Mouse (Mus musculus) CH12.LX (cell line): ENCODE results near the gene H2-Aa. TPM values are rescaled to one million over a fixed set of nuclear protein-coding genes. Genes with fewer than 3 reads are reported as not detected.
A peak's percentile ranks its signal among the peaks of the same experiment; 100 is the strongest.

Experiments
- DNase-seq: peaks from one replicate; pipeline ENCODE4 v3.0.0-alpha.2; 2013; ENCODE audit errors: extremely low read depth
- H3K27ac ChIP-seq: 2 replicates; pipeline ENCODE4 v1.5.1; 2012; ENCODE audit warnings: low read depth, mild to moderate bottlenecking, control low read depth, moderate library complexity; ENCODE audit not compliant: insufficient read depth
- H3K27me3 ChIP-seq: replicated peaks from 2 replicates; pipeline ENCODE3; 2012; ENCODE audit warnings: inconsistent platforms
- H3K36me3 ChIP-seq, 2 experiments: replicated peaks in 1 of 2; 2 replicates each; pipeline versions ENCODE3 to v1.6.1; 2012; ENCODE audit warnings: inconsistent platforms in 1 of 2, low read length in 1 of 2, mild to moderate bottlenecking in 1 of 2, mixed read lengths in 1 of 2, moderate library complexity in 1 of 2; ENCODE audit not compliant: control insufficient read depth in 1 of 2, insufficient read depth in 1 of 2
- H3K4me1 ChIP-seq, 2 experiments: 2 replicates each; pipeline ENCODE4 v1.6.1; 2012; ENCODE audit warnings: inconsistent platforms in 1 of 2, moderate library complexity in 1 of 2; ENCODE audit not compliant: insufficient read depth in 2 of 2, control insufficient read depth in 1 of 2
- H3K4me2 ChIP-seq: 2 replicates; pipeline ENCODE4 v1.6.1; 2012; ENCODE audit warnings: low read depth, mild to moderate bottlenecking, control low read depth; ENCODE audit not compliant: poor library complexity, insufficient read depth, severe bottlenecking
- H3K4me3 ChIP-seq, 3 experiments: fragments of 150-350 bp in 1 of 3; sonication (generic) in 1 of 3; replicated peaks in 1 of 3; 2 replicates each; pipeline versions ENCODE3 to v1.5.1; 2011 to 2012; ENCODE audit warnings: low read depth in 2 of 3, low read length in 2 of 3, mild to moderate bottlenecking in 2 of 3, moderate library complexity in 2 of 3, control low read depth in 1 of 3, improper control_type of control experiment in 1 of 3, inconsistent platforms in 1 of 3, mixed read lengths in 1 of 3; ENCODE audit not compliant: poor library complexity in 1 of 3
- H3K79me2 ChIP-seq: replicated peaks from 2 replicates; pipeline ENCODE4 v1.6.1; 2012; ENCODE audit warnings: mild to moderate bottlenecking, moderate library complexity; ENCODE audit not compliant: control insufficient read depth, poor library complexity, insufficient read depth, severe bottlenecking; ENCODE audit errors: extremely low read depth
- H3K9ac ChIP-seq: 2 replicates; pipeline ENCODE4 v1.6.1; 2012; ENCODE audit warnings: low read depth, mild to moderate bottlenecking, control low read depth, moderate library complexity; ENCODE audit not compliant: insufficient read depth
- H3K9me3 ChIP-seq: replicated peaks from 2 replicates; pipeline ENCODE3; 2012; ENCODE audit warnings: low read length, inconsistent platforms, mixed read lengths
- CHD1 ChIP-seq: IDR thresholded peaks from 2 replicates; pipeline ENCODE4 v1.6.1; 2012; ENCODE audit warnings: low read depth, low read length, improper control_type of control experiment, inconsistent platforms
- CHD2 ChIP-seq: IDR thresholded peaks from 2 replicates; pipeline ENCODE4 v1.6.1; 2011; ENCODE audit warnings: low read length, improper control_type of control experiment
- E2F4 ChIP-seq: IDR thresholded peaks from 2 replicates; pipeline ENCODE4 v1.6.1; 2011; ENCODE audit warnings: low read depth, low read length, improper control_type of control experiment; ENCODE audit not compliant: insufficient replicate concordance
- ELF1 ChIP-seq: IDR thresholded peaks from 2 replicates; pipeline ENCODE4 v1.6.1; 2014; ENCODE audit warnings: low read depth, mild to moderate bottlenecking, inconsistent platforms, low read length, improper control_type of control experiment
- EP300 ChIP-seq: IDR thresholded peaks from 2 replicates; pipeline ENCODE4 v1.6.1; 2011; ENCODE audit warnings: low read length, improper control_type of control experiment
- ETS1 ChIP-seq: conservative IDR thresholded peaks from 2 replicates; pipeline ENCODE4 v1.6.1; 2012; ENCODE audit warnings: low read depth, mild to moderate bottlenecking, inconsistent platforms, low read length, improper control_type of control experiment, moderate library complexity
- GABPA ChIP-seq: IDR thresholded peaks from 2 replicates; pipeline ENCODE4 v1.6.1; 2012; ENCODE audit warnings: low read depth, low read length, improper control_type of control experiment, inconsistent platforms; ENCODE audit not compliant: insufficient replicate concordance
- HCFC1 ChIP-seq: IDR thresholded peaks from 2 replicates; pipeline ENCODE4 v1.6.1; 2012; ENCODE audit warnings: low read depth, mild to moderate bottlenecking, inconsistent platforms, low read length, improper control_type of control experiment
- IRF4 ChIP-seq: IDR thresholded peaks from 2 replicates; pipeline ENCODE4 v1.6.1; 2014; ENCODE audit warnings: low read depth, mild to moderate bottlenecking, inconsistent platforms, low read length, improper control_type of control experiment
- JUN ChIP-seq: IDR thresholded peaks from 2 replicates; pipeline ENCODE4 v1.6.1; 2011; ENCODE audit warnings: low read depth, mild to moderate bottlenecking, low read length, improper control_type of control experiment, moderate library complexity; ENCODE audit not compliant: insufficient read depth
- JUND ChIP-seq: conservative IDR thresholded peaks from 2 replicates; pipeline ENCODE4 v1.6.1; 2011; ENCODE audit warnings: low read depth, low read length, improper control_type of control experiment
- KAT2A ChIP-seq: IDR thresholded peaks from 2 replicates; pipeline ENCODE4 v1.6.1; 2012; ENCODE audit warnings: low read length, improper control_type of control experiment, inconsistent platforms; ENCODE audit not compliant: insufficient replicate concordance
- MAFK ChIP-seq: IDR thresholded peaks from 2 replicates; pipeline ENCODE4 v1.6.1; 2011; ENCODE audit warnings: low read length, improper control_type of control experiment; ENCODE audit not compliant: insufficient replicate concordance
- MAX ChIP-seq: IDR thresholded peaks from 2 replicates; pipeline ENCODE4 v1.6.1; 2011; ENCODE audit warnings: low read length, improper control_type of control experiment
- MAZ ChIP-seq: IDR thresholded peaks from 2 replicates; pipeline ENCODE4 v1.6.1; 2012; ENCODE audit warnings: low read depth, mild to moderate bottlenecking, inconsistent platforms, low read length, improper control_type of control experiment, moderate library complexity
- MEF2A ChIP-seq: IDR thresholded peaks from 2 replicates; pipeline ENCODE4 v1.6.1; 2014; ENCODE audit warnings: low read depth, mild to moderate bottlenecking, inconsistent platforms, low read length, improper control_type of control experiment, borderline replicate concordance
- MXI1 ChIP-seq: IDR thresholded peaks from 2 replicates; pipeline ENCODE4 v1.6.1; 2011; ENCODE audit warnings: mild to moderate bottlenecking, low read depth, low read length, improper control_type of control experiment
- MYC ChIP-seq: IDR thresholded peaks from 2 replicates; pipeline ENCODE4 v1.6.1; 2011; ENCODE audit warnings: low read depth, mild to moderate bottlenecking, improper control_type of control experiment, low read length
- NELFE ChIP-seq: IDR thresholded peaks from 2 replicates; pipeline ENCODE4 v1.6.1; 2011; ENCODE audit warnings: low read depth, low read length, improper control_type of control experiment
- NRF1 ChIP-seq: IDR thresholded peaks from 2 replicates; pipeline ENCODE4 v1.6.1; 2014; ENCODE audit warnings: low read depth, mild to moderate bottlenecking, inconsistent platforms, low read length, improper control_type of control experiment, moderate library complexity
- PAX5 ChIP-seq: IDR thresholded peaks from 2 replicates; pipeline ENCODE4 v1.6.1; 2012; ENCODE audit warnings: low read length, inconsistent platforms, mixed read lengths
- POLR2A ChIP-seq: IDR thresholded peaks from 2 replicates; pipeline ENCODE4 v1.6.1; 2011; ENCODE audit warnings: low read depth, mild to moderate bottlenecking, improper control_type of control experiment, low read length
- POLR2AphosphoS2 ChIP-seq: IDR thresholded peaks from 2 replicates; pipeline ENCODE4 v1.6.1; 2011; ENCODE audit warnings: low read depth, low read length, improper control_type of control experiment
- RAD21 ChIP-seq: IDR thresholded peaks from 2 replicates; pipeline ENCODE4 v1.6.1; 2011; ENCODE audit warnings: low read depth, mild to moderate bottlenecking, low read length, improper control_type of control experiment, moderate library complexity
- SIN3A ChIP-seq: IDR thresholded peaks from 2 replicates; pipeline ENCODE4 v1.6.1; 2012; ENCODE audit warnings: low read length, improper control_type of control experiment, inconsistent platforms
- SMC3 ChIP-seq: IDR thresholded peaks from 2 replicates; pipeline ENCODE4 v1.6.1; 2011; ENCODE audit warnings: low read depth, low read length, improper control_type of control experiment
- TBP ChIP-seq: conservative IDR thresholded peaks from 2 replicates; pipeline ENCODE4 v1.6.1; 2011; ENCODE audit warnings: low read depth, low read length, improper control_type of control experiment
- TCF12 ChIP-seq: IDR thresholded peaks from 2 replicates; pipeline ENCODE4 v1.6.1; 2014; ENCODE audit warnings: low read depth, mild to moderate bottlenecking, inconsistent platforms, low read length, improper control_type of control experiment
- UBTF ChIP-seq: IDR thresholded peaks from 2 replicates; pipeline ENCODE4 v1.6.1; 2012; ENCODE audit warnings: low read depth, mild to moderate bottlenecking, inconsistent platforms, low read length, improper control_type of control experiment, moderate library complexity
- USF1 ChIP-seq: IDR thresholded peaks from 2 replicates; pipeline ENCODE4 v1.6.1; 2014; ENCODE audit warnings: low read depth, mild to moderate bottlenecking, inconsistent platforms, low read length, improper control_type of control experiment
- USF2 ChIP-seq: conservative IDR thresholded peaks from 2 replicates; pipeline ENCODE4 v1.6.1; 2011; ENCODE audit warnings: low read depth, low read length, improper control_type of control experiment
- ZC3H11A ChIP-seq: IDR thresholded peaks from 2 replicates; pipeline ENCODE4 v1.6.1; 2012; ENCODE audit warnings: low read depth, mild to moderate bottlenecking, inconsistent platforms, low read length, improper control_type of control experiment
- ZKSCAN1 ChIP-seq: IDR thresholded peaks from 2 replicates; pipeline ENCODE4 v1.6.1; 2012; ENCODE audit warnings: low read depth, inconsistent platforms, low read length, improper control_type of control experiment, borderline replicate concordance
- ZMIZ1 ChIP-seq: IDR thresholded peaks from 2 replicates; pipeline ENCODE4 v1.6.1; 2012; ENCODE audit warnings: low read depth, mild to moderate bottlenecking, inconsistent platforms, low read length, improper control_type of control experiment
- ZNF384 ChIP-seq: IDR thresholded peaks from 2 replicates; pipeline ENCODE4 v1.6.1; 2012; ENCODE audit warnings: low read depth, low read length, improper control_type of control experiment, inconsistent platforms
- dilution Hi-C: fragments of 300-500 bp; cut with MboI; formaldehyde crosslinking; loops from 2 replicates; pipeline ENCODE4 v1.14.3; 2020; ENCODE audit warnings: low sequenced_read_pairs; ENCODE audit not compliant: extremely low pct_unique_long_range_greater_than_20kb, extremely low pct_ligation_motif_present
- in situ Hi-C: fragments of 300-500 bp; cut with MboI; formaldehyde crosslinking; loops from 3 replicates; pipeline ENCODE4 v1.14.3; 2019; ENCODE audit warnings: low sequenced_read_pairs, low pct_ligation_motif_present, low pct_unique_long_range_greater_than_20kb, mixed read lengths
- polyA plus RNA-seq: library from polyadenylated mRNA; unstranded; fragments of >175 nt; gene quantifications from 2 replicates; pipeline ENCODE4 v1.2.1, GENCODE M21; 2012; ENCODE audit warnings: low read depth; ENCODE audit not compliant: insufficient read length
- total RNA-seq, 2 experiments: library from RNA; depleted of rRNA; stranded (reverse); fragments of 300-350 nt in 1 of 2; fragments of >200 nt in 1 of 2; gene quantifications; 2 replicates each; pipeline ENCODE4 v1.2.3; 2012 to 2014

H2-Aa gene
- total and polyA plus RNA-seq, 3 experiments: 385 to 958 (median 488) TPM

- no peak for TF ChIP-seq NRF1
- TF ChIP-seq JUN: peak; percentile 49
- TF ChIP-seq SMC3: peak; percentile 35; the same call in 1 of the 2 replicates
- TF ChIP-seq USF1: no peak
- TF ChIP-seq MAFK: no peak
- peak; percentile 46; the same call in 1 of the 2 replicates for TF ChIP-seq NELFE
These were observed 18.8 kb upstream of the H2-Aa start (continued) for GRCm38 (mm10) chr17:34306407-34306806.

GRCm38 (mm10) chr17:34305380-34306030 is 17.9 kb upstream of the H2-Aa start, which contains the start of gene H2-Eb1:
H2-Eb1 (plus strand) TSS chr17:34305867.
- H3K4me2 ChIP-seq: peak within 1 kb of the TSS; percentile 78
- H3K27ac ChIP-seq: peak within 1 kb of the TSS; percentile 96
- in situ Hi-C loops (no loop called here), dilution Hi-C loops (no loop called here)
- DNase-seq: peak; percentile 87
- H3K9me3 ChIP-seq: peaks cover 11% of the 10 kb centered on the region
- H3K27me3 ChIP-seq: no peaks in the 10 kb centered on the region
- H3K4me1 ChIP-seq: peaks cover 12 to 43% of the 10 kb centered on the region in 2 experiments; a peak in 3 of 4 replicates
- peaks cover 11 to 27% of the 10 kb centered on the region in 2 experiments for H3K36me3 ChIP-seq
- H3K79me2 ChIP-seq: peaks cover 23% of the 10 kb centered on the region
- peak within 1 kb of the TSS; percentile 97 for H3K9ac ChIP-seq
- H3K4me3 ChIP-seq: peak within 1 kb of the TSS; percentile 64 to 84 (median 79)
- TF ChIP-seq ELF1: no peak
- TF ChIP-seq NELFE: peak; percentile 59; the same call in 1 of the 2 replicates
- TF ChIP-seq SMC3: no peak
- no peak for TF ChIP-seq JUN
- TF ChIP-seq MEF2A: no peak
- TF ChIP-seq HCFC1: no peak
- no peak for TF ChIP-seq KAT2A
- no peak for TF ChIP-seq ZNF384
- no peak for TF ChIP-seq GABPA
- no peak for TF ChIP-seq PAX5
- no peak for TF ChIP-seq ZC3H11A
- no peak for TF ChIP-seq MAX
- peak; percentile 81; the same call in 1 of the 2 replicates for TF ChIP-seq TCF12
- TF ChIP-seq MXI1: no peak; the same call in 1 of the 2 replicates
- no peak for TF ChIP-seq EP300
- TF ChIP-seq MAFK: no peak
- TF ChIP-seq MAZ: no peak
- 0 out of 2 replicates have a peak, but pooled peaks have one; percentile 73 for TF ChIP-seq ZMIZ1
- no peak for TF ChIP-seq E2F4
- TF ChIP-seq NRF1: 0 out of 2 replicates have a peak, but pooled peaks have one; percentile 4
- no peak for TF ChIP-seq RAD21
- peak; percentile 18; the same call in 1 of the 2 replicates for TF ChIP-seq IRF4
- no peak for TF ChIP-seq MYC
- TF ChIP-seq JUND: no peak
- no peak for TF ChIP-seq SIN3A
- TF ChIP-seq POLR2AphosphoS2: no peak
- no peak for TF ChIP-seq ZKSCAN1
- no peak for TF ChIP-seq USF1
- TF ChIP-seq UBTF: no peak
- TF ChIP-seq POLR2A: peak; percentile 81
- TF ChIP-seq USF2: no peak
- peak; percentile 95 for TF ChIP-seq TBP
- peak; percentile 89 for TF ChIP-seq CHD2
- peak; percentile 90 for TF ChIP-seq CHD1
- no peak for TF ChIP-seq ETS1
